ENCODE assay signal across 7 mouse cellular contexts in the genomic region with DNA sequence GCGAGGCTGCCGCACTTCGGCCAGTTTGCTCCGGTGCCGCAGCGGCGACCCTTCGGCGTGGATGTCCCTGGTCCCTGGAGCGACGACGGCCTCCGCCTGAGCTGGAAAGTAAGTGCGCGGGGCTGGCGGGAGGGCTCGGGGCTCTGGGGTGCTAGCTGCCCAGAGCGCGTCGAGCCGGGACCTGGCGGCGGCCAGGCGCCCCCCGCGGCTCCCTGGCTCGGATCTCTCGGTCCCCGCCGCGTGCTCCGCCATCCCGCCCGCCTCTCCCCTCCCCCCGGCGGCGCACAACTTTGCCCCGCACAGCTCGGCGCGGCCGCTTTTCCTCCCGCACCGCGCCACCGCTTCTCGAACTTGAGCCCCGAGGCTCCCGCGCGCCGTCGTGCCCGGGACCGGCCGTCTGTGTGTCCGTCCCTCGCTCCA. TPM values are rescaled to one million over a fixed set of nuclear protein-coding genes. Genes with fewer than 3 reads are reported as not detected.
DNase-seq lines count a peak whose midpoint lies in the region; ATAC-seq lines count a peak whose summit lies in the region.

No protein-coding gene starts in this region.

- H3K36me3 ChIP-seq in hindbrain, embryonic 13.5 days, result no peaks in the 10 kb centered on the region

- H3K4me2 ChIP-seq in hindbrain, embryonic 13.5 days, result peak overlapping the region; percentile 76

- under 1% methylated on average over 17 of the region's 58 CpGs for WGBS in hindbrain, embryonic 13.5 days

- peak overlapping the region; percentile 88 for H3K9ac ChIP-seq in hindbrain, embryonic 13.5 days

- ATAC-seq in hindbrain, embryonic 13.5 days (ENCODE audit: low FRiP score), result peak; percentile 75

- H3K4me3 ChIP-seq in hindbrain, embryonic 13.5 days, result peak overlapping the region; percentile 94

- H3K27me3 ChIP-seq in hindbrain, embryonic 13.5 days, result no peaks in the 10 kb centered on the region

- DNase-seq in layer of hippocampus, adult 9-11 months, result peak; percentile 24
- no peak for DNase-seq in layer of hippocampus, postnatal 25 days (ENCODE audit: extremely low spot score in 1 of 2, low spot score in 1 of 2)
- peak; percentile 55 for DNase-seq in adrenal gland, postnatal 10 days
- DNase-seq in cerebellum, postnatal 14 days, result peak; percentile 70
- DNase-seq in lung, postnatal 10 days, result peak; percentile 40
- DNase-seq in MN1 (ENCODE audit: low spot score), result no peak

- H3K9me3 ChIP-seq in hindbrain, embryonic 13.5 days, result no peaks in the 10 kb centered on the region

- peaks cover 23% of the 10 kb centered on the region for H3K4me1 ChIP-seq in hindbrain, embryonic 13.5 days (replicated peaks)

- peak overlapping the region; percentile 89 for H3K27ac ChIP-seq in hindbrain, embryonic 13.5 days

RNA-seq across cellular contexts. Expression of gene Pkp4, which starts 0.4 kb away (rescaled TPM):
- 100 to 1,000 TPM; 274 to 299 TPM for total RNA-seq in layer of hippocampus, postnatal 25 days (2021)
- 10 to 100 TPM; 59.9 to 76.5 TPM for total RNA-seq in adrenal gland, postnatal 10 days (2021)
- polyA plus RNA-seq in hindbrain, embryonic 13.5 days (2015; fragmentation: Nextera tagmentation; extraction: Ambion mirVana), result 18.3 and 19.2 TPM in 2 replicates

RNA-seq across cellular contexts. Expression of gene Ccdc148, which starts 0.5 kb away (rescaled TPM):
- total RNA-seq in layer of hippocampus, postnatal 25 days (2021), result 10 to 100 TPM; 11.3 to 12.7 TPM
- 1 to 10 TPM; 1.3 to 1.4 TPM for total RNA-seq in adrenal gland, postnatal 10 days (2021)
- 4.3 and 4.6 TPM in 2 replicates for polyA plus RNA-seq in hindbrain, embryonic 13.5 days (2015; fragmentation: Nextera tagmentation; extraction: Ambion mirVana)

Comparison
In these comparisons a context has a peak if more than half of its experiments do, and no peak if none do; other contexts are left out.
1. DNase-seq: peak in layer of hippocampus, adult 9-11 months (single experiment), adrenal gland, postnatal 10 days (single experiment), cerebellum, postnatal 14 days (2 of 2) and lung, postnatal 10 days (single experiment); none in layer of hippocampus, postnatal 25 days (0 of 2) and MN1 (single experiment).
2. RNA of gene Ccdc148, which starts 0.5 kb away (total RNA-seq): 11.3 to 12.7 TPM in layer of hippocampus, postnatal 25 days; 1.3 to 1.4 TPM in adrenal gland, postnatal 10 days; every median in the first group is over 4 times any median in the second.